Mouse (Mus musculus): ENCODE measurements around the gene AC134908.4. TPM values are rescaled to one million over a fixed set of nuclear protein-coding genes. Genes with fewer than 3 reads are reported as not detected.
A peak's percentile ranks its signal among the peaks of the same experiment; 100 is the strongest.

AC134908.4 gene
- polyA plus RNA-seq, 1 experiment from 2014 or later: 1.9 TPM

- H3K27ac ChIP-seq (replicated peaks): peak overlapping the region; percentile 94
- ATAC-seq (ENCODE audit: low read depth): no peak
- peaks cover 51% of the 10 kb centered on the region for H3K36me3 ChIP-seq
- H3K4me1 ChIP-seq (replicated peaks): peaks cover 84% of the 10 kb centered on the region
- peak overlapping the region; percentile 96 for H3K4me2 ChIP-seq
- H3K4me3 ChIP-seq: peak overlapping the region; percentile 76
- H3K9me3 ChIP-seq: no peaks in the 10 kb centered on the region
- peak overlapping the region; percentile 89 for H3K9ac ChIP-seq
- WGBS: 47% methylated on average over 8 of the region's 8 CpGs
- no peaks in the 10 kb centered on the region for H3K27me3 ChIP-seq
Observed at GRCm38 (mm10) chr17:25829558-25830017, 34.1 kb upstream of the AC134908.4 start.

GRCm38 (mm10) chr17:25828712-25829557 lies 33.5 kb upstream of the AC134908.4 start, which contains the start of gene Jmjd8:
Gene Jmjd8 (plus strand): TSS chr17:25828867.
- WGBS: 1% methylated on average over 32 of the region's 32 CpGs
- Histone ChIP-seq H3K9me3 (no peaks in the 10 kb centered on the region), H3K36me3 (peaks cover 51% of the 10 kb centered on the region), H3K4me3 (peak within 1 kb of the TSS; percentile 76), H3K9ac (peak within 1 kb of the TSS; percentile 89), H3K4me1 (replicated peaks) (peaks cover 84% of the 10 kb centered on the region), H3K27me3 (no peaks in the 10 kb centered on the region), H3K27ac (replicated peaks) (peak within 1 kb of the TSS; percentile 94), H3K4me2 (peak within 1 kb of the TSS; percentile 96)
- peak; percentile 45 for ATAC-seq (ENCODE audit: low read depth)

DNA sequence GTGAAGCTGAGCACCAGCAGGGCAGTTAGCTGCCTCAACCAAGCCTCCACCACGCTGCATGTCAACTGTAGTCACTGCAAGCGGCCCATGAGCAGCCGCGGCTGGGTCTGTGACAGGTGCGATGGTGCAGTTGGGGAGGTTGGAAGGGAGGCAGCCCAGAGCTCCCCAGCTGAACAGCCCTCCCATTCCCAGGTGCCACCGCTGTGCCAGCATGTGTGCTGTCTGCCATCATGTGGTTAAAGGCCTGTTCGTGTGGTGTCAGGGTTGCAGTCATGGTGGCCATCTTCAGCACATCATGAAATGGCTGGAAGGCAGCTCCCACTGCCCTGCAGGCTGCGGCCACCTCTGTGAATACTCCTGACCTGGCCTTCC lies 32.8 kb upstream of the AC134908.4 start:
- no peaks in the 10 kb centered on the region for H3K9me3 ChIP-seq
- peak overlapping the region; percentile 89 for H3K9ac ChIP-seq
- H3K4me1 ChIP-seq (replicated peaks): peaks cover 81% of the 10 kb centered on the region
- peak overlapping the region; percentile 94 for H3K27ac ChIP-seq (replicated peaks)
- no peaks in the 10 kb centered on the region for H3K27me3 ChIP-seq
- no peak for ATAC-seq (ENCODE audit: low read depth)
- H3K36me3 ChIP-seq: peaks cover 51% of the 10 kb centered on the region
- H3K4me2 ChIP-seq: peak overlapping the region; percentile 96
- WGBS: 85% methylated on average over 8 of the region's 8 CpGs
- H3K4me3 ChIP-seq: peak overlapping the region; percentile 76

DNA sequence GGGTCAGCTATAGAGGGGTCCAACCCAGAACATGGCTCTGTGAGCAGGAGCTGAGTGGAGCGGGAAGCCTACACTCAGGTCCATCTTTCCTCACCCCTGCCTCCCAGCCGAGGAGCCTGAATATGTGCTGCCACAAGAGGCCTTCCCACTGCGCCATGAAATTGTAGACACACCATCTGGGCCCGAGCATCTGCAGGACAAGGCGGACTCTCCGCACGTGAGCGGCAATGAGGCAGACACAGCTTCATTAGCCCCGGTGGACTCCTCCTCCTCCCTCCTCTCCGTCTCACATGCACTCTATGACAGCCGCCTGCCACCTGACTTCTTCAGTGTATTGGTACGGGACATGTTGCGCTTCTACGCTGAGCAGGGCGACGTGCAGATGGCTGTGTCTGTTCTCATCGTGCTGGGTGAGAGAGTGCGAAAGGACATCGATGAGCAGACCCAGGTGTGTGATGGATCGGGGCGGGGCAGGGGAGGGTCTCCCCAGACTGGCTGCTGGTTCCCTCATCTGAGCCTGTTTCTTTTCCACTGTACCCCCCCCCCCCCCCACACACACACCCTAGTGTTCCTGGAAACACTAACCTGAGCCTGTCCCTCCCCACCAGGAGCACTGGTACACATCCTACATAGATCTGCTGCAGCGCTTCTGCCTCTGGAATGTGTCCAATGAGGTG lies 32.2 kb upstream of the AC134908.4 start:
- H3K4me3 ChIP-seq: no peak overlapping the region
- no peaks in the 10 kb centered on the region for H3K9me3 ChIP-seq
- WGBS: 86% methylated on average over 22 of the region's 22 CpGs
- H3K9ac ChIP-seq: peak overlapping the region; percentile 89
- H3K27me3 ChIP-seq: no peaks in the 10 kb centered on the region
- H3K4me2 ChIP-seq: no peak overlapping the region
- no peak for ATAC-seq (ENCODE audit: low read depth)
- H3K4me1 ChIP-seq (replicated peaks): peaks cover 85% of the 10 kb centered on the region
- H3K27ac ChIP-seq (replicated peaks): 0 out of 2 replicates have a peak overlapping the region, but pooled peaks have one; percentile 94
- H3K36me3 ChIP-seq: peaks cover 51% of the 10 kb centered on the region

DNA sequence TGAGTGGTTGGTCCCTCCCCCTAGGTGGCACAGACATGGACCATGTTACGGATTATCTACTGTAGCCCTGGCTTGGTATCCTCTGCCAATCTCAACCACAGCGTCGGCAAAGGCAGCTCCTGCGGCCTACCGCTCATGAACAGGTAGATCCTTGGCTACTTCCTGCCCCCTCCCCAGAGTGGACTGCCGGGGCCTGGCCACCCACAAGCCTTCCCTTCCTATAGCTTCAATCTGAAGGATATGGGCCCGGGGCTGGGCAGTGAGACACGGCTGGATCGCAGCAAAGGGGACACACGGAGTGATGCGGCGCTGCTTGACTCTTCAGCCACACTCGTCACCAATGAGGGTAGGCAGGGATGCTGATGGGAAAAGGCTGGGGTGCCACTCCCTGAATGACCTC lies 31.6 kb upstream of the AC134908.4 start:
- peak overlapping the region; percentile 38; the same call in 1 of the 2 replicates for H3K9ac ChIP-seq
- H3K36me3 ChIP-seq: peaks cover 51% of the 10 kb centered on the region
- no peak overlapping the region for H3K27ac ChIP-seq (replicated peaks)
- 93% methylated on average over 13 of the region's 13 CpGs for WGBS
- no peak overlapping the region for H3K4me2 ChIP-seq
- H3K9me3 ChIP-seq: no peaks in the 10 kb centered on the region
- H3K4me1 ChIP-seq (replicated peaks): peaks cover 85% of the 10 kb centered on the region
- no peak for ATAC-seq (ENCODE audit: low read depth)
- H3K27me3 ChIP-seq: no peaks in the 10 kb centered on the region
- no peak overlapping the region for H3K4me3 ChIP-seq

GRCm38 (mm10) chr17:25825984-25826570 lies 30.6 kb upstream of the AC134908.4 start:
- H3K36me3 ChIP-seq: peaks cover 42% of the 10 kb centered on the region
- H3K9ac ChIP-seq: no peak overlapping the region
- no peak for ATAC-seq (ENCODE audit: low read depth)
- no peak overlapping the region for H3K4me2 ChIP-seq
- H3K9me3 ChIP-seq: no peaks in the 10 kb centered on the region
- 95% methylated on average over 27 of the region's 27 CpGs for WGBS
- no peak overlapping the region for H3K4me3 ChIP-seq
- no peak overlapping the region for H3K27ac ChIP-seq (replicated peaks)
- peaks cover 76% of the 10 kb centered on the region for H3K4me1 ChIP-seq (replicated peaks)
- 0 out of 2 replicates have a peak, but pooled peaks cover 2% of the 10 kb centered on the region for H3K27me3 ChIP-seq

DNA sequence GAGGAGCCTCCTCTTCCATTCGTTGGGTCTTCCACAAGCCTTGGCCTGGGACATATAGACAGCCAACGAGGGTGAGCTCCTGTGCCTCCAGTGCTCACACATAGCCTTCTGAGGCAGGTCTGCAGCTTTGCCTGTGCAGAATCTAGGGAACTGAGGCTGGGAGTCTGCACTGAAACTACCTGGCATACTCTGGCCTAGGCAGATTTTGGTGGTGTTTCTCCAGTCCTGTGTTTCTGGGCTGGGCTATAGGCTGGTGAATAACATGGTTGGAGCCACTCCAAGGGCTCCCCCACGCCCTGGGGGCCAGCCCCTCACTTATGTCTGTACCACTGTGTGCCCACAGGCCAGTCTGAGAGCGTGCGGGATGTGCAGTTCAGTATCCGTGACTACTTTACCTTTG lies 29.9 kb upstream of the AC134908.4 start:
- H3K4me2 ChIP-seq: peak overlapping the region; percentile 99
- H3K9me3 ChIP-seq: no peaks in the 10 kb centered on the region
- peak overlapping the region; percentile 69; the same call in 1 of the 2 replicates for H3K4me3 ChIP-seq
- no peak for ATAC-seq (ENCODE audit: low read depth)
- H3K9ac ChIP-seq: peak overlapping the region; percentile 91; the same call in 1 of the 2 replicates
- peaks cover 68% of the 10 kb centered on the region for H3K4me1 ChIP-seq (replicated peaks)
- H3K36me3 ChIP-seq: peaks cover 37% of the 10 kb centered on the region
- no peak overlapping the region for H3K27ac ChIP-seq (replicated peaks)
- H3K27me3 ChIP-seq: peaks cover 8% of the 10 kb centered on the region
- 89% methylated on average over 6 of the region's 6 CpGs for WGBS

DNA sequence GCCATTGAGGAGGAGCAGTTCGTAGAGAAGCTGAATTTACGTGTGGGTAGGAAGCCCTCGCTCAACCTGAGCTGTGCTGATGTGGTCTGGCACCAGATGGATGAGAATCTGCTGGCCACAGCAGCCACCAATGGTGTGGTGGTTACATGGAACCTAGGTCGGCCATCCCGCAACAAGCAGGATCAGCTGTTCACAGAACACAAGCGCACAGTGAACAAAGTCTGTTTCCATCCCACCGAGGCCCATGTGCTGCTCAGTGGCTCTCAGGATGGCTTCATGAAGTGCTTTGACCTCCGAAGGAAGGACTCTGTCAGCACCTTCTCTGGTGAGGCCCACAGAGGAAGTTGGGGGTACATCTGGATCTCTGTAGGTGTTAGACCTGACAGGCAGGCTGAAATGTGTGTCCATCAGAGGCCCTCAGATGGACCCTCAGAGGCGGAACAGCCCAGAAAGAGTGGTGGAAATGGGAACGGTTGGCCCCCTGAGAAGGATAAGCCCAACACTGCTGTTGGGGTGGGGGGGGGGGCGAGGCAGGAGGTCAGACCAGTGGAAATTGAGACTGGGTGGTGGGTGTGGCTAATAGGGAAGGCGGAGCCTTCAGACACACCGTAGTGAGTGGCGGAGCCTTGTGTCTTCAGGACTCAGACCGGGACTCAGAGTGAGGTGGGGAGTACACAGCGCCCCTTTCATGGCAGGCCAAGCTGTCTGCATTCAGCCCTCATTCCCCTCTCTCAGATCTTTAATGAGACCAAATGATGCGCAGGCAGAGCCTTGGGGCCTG lies 29.1 kb upstream of the AC134908.4 start:
- Histone ChIP-seq H3K36me3 (peaks cover 38% of the 10 kb centered on the region), H3K4me1 (replicated peaks) (peaks cover 61% of the 10 kb centered on the region), H3K9me3 (no peaks in the 10 kb centered on the region), H3K4me3 (peak overlapping the region; percentile 69), H3K9ac (peak overlapping the region; percentile 91), H3K27me3 (peaks cover 16% of the 10 kb centered on the region), H3K27ac (replicated peaks) (no peak overlapping the region), H3K4me2 (peak overlapping the region; percentile 99)
- 74% methylated on average over 16 of the region's 17 CpGs for WGBS
- ATAC-seq (ENCODE audit: low read depth): no peak

GRCm38 (mm10) chr17:25823452-25823851 lies 28.0 kb upstream of the AC134908.4 start, which contains the start of gene Wdr24:
Gene Wdr24 (plus strand): TSS chr17:25823627.
- WGBS: 1% methylated on average over 18 of the region's 18 CpGs
- ATAC-seq (ENCODE audit: low read depth): peak; percentile 44

GRCm38 (mm10) chr17:25818851-25819780 lies 23.7 kb upstream of the AC134908.4 start:
- Histone ChIP-seq H3K27me3 (peaks cover 39% of the 10 kb centered on the region), H3K27ac (replicated peaks) (no peak overlapping the region), H3K4me3 (no peak overlapping the region), H3K9ac (no peak overlapping the region), H3K36me3 (peaks cover 39% of the 10 kb centered on the region), H3K4me1 (replicated peaks) (peaks cover 11% of the 10 kb centered on the region), H3K9me3 (no peaks in the 10 kb centered on the region), H3K4me2 (no peak overlapping the region)
- 7% methylated on average over 46 of the region's 46 CpGs for WGBS
- no peak for ATAC-seq (ENCODE audit: low read depth)

More at GRCm38 (mm10) chr17:25823452-25823851, 28.0 kb upstream of the AC134908.4 start, which contains the start of gene Wdr24:
- Histone ChIP-seq H3K27me3 (peaks cover 27% of the 10 kb centered on the region), H3K36me3 (peaks cover 45% of the 10 kb centered on the region), H3K27ac (replicated peaks) (peak within 1 kb of the TSS; percentile 76), H3K9ac (peak within 1 kb of the TSS; percentile 91), H3K9me3 (no peaks in the 10 kb centered on the region), H3K4me3 (peak within 1 kb of the TSS; percentile 69), H3K4me1 (replicated peaks) (peaks cover 54% of the 10 kb centered on the region), H3K4me2 (peak within 1 kb of the TSS; percentile 99)
